Mouse (Mus musculus): Measurements from ENCODE around the gene Unc119.

Gene Unc119

DNA sequence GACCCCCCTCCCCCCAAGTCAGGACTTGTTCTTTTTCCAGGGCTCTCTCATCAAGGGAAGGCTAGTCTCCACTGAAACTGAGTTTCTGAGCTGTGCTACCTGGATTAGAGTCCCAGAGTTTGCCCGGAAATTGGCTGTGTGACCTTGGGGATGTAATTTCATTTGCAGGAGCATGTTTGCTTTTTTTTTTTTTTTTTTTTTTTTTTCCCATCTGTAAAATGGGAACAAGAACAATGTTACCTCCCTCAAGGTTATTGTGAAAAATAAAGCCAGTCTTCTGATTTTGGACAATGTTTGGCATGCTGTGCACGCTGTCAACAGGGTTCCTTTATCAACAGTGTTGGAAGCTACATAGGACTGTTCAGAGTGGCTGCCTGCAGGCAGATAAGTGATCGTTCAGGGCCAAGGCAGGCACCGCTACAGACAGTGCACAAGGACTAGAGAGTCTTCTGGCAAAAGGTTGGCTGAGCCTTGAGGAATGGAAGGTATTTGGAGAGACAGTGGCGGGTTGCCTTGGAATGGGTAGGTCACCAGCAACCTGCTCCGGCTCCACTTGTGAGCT, 1.1 kb downstream of the Unc119 start:
- DNase-seq (ENCODE audit: low read depth in 2 of 2, low spot score in 2 of 2) = no peak

DNA sequence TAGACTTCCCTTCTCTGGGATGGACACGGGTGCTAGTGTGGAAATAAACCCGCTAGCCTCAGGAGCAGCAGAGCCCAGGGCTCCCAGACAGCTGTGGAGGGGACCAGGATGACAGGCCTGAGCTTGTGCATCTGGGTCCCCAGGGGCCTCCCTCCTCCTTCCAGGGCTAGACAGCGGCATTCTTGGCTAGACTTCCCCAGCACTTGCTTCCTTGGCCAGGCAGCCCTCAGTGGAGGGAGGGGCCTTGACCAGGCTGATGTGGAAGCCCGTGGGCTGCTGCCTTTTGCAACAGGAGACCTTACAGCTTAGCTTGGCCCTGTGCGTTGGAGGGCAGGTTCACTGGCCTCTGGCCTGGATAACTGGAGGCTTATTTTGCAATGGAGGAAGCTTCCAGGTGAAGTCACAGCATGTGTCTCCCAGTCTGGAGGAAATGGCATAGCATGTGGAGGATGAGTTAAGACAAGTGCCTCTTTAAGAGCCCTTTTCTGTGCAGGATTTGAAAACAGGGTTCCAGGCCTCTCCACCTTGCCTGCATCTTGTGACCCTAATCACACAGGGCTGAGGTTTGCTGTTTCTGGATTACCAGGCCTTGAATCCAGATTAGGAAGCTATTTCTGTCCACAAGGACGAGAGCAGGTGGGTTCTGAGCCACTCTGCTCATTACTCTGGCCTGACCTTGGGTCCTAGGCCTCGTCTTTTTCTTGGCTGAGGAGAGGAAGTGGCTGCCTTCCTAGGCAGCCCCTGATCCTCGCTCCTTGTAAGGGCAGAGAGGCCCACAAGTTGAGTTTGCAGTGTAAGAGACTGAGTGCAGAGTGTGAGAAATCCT, 1.8 kb downstream of the Unc119 start:
- no peak for DNase-seq (ENCODE audit: low read depth in 2 of 2, low spot score in 2 of 2)

DNA sequence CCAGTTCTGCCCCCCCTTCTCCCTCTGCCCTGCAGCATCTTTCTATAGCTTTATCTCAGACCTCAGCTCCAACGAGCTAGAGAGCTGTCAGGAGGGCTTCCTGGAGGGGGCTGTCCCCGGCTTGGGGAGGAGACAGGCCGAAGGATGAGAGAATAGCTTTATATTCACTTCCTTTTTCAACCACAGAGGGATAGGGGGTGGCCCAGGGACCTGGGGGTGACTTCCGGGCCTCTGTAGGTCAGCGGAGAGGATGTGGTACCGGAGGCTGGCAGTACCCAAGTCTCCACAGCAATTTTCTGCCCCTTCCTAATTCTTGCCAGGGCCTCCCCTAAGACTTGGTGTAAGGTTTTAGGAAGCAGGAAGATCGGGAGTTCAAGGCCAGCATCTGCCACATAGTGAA, 2.5 kb downstream of the Unc119 start:
- DNase-seq (ENCODE audit: low read depth in 2 of 2, low spot score in 2 of 2) = peak in 1 of 2 experiments; percentile 27

DNA sequence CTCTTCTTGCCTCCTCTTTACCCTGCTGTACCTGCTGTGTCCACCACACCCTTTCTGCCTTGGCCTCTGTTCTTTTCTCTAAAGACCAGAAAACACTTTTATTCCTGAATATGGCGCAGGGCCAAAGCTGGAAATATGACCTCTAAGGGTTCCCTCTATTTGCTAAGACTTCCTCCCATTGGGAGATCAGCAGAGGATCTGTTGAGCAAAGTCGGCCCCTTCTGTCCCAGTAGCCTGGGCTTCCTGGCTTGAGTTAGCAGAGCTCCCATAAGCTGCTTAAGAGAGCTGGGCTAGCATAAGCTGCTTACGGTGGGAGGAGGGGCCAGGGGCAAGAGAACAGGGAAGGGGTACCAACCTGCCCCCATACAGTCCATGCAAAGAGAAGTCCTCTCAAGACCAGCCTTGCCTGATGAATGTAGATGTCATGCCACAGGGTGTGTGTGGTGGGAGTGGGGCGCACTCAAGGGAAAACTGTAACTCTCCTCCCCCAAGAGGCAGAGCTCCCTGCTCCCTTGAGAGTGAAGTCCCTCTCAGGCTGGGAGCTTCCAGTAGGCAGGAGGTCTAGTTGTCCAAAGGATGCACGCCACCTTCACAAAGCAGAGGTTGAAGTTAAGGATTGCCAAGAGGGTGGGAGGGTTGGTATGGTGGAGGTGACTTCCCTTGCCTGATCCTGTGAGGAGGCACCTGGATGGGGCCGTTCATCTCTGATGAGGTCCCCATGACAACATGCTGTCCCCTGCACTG, 3.2 kb downstream of the Unc119 start:
- no peak for DNase-seq (ENCODE audit: low read depth in 2 of 2, low spot score in 2 of 2)

DNA sequence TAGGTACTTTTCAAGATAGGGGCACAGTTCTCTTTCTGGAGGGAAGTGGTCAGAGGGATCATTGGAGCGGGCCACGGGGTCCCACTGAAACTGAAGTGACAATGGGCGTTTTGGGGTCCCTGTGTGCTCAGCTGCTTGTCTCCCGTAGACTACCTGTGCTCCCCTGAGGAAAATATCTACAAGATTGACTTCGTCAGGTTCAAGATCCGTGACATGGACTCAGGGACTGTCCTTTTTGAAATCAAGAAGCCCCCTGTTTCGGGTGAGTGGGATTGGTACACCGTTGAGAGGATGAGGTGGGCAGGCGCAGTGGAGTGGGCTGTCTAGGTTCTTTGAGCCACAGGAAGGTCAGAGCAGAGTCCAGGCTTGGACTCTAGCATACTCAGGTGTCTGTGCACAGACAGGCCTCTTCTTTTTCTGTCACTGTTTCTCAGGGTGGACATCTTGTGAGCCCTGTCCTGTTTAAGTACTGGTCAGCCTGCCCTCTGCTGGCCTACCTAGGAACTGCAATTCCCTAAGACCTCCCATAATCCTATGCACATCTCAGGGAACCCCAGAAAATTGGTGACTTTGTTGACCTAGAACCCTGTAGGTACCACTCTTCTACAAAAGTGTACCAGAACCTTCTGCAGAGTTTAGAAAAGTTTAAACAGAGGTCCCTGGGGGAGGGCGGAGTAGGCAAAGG, 3.9 kb downstream of the Unc119 start:
- peak; percentile 54 for DNase-seq (ENCODE audit: low read depth in 2 of 2, low spot score in 2 of 2)

DNA sequence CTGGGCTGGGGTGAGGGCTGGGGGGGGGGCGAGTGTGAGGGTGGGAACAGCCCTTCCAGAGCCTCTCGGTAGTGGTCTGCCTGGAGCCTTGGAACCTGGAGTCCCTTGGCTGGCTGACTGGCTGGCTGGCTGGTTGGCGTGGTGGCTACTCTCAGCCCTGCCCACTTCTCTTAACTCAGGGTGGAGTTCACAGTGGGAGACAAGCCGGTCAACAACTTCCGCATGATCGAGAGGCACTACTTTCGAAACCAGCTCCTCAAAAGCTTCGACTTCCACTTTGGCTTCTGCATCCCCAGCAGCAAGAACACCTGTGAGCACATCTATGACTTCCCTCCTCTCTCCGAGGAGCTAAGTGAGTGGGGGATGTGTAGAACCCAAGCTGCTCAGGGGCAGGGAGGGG, 4.6 kb downstream of the Unc119 start:
- DNase-seq (ENCODE audit: low read depth in 2 of 2, low spot score in 2 of 2) = no peak

DNA sequence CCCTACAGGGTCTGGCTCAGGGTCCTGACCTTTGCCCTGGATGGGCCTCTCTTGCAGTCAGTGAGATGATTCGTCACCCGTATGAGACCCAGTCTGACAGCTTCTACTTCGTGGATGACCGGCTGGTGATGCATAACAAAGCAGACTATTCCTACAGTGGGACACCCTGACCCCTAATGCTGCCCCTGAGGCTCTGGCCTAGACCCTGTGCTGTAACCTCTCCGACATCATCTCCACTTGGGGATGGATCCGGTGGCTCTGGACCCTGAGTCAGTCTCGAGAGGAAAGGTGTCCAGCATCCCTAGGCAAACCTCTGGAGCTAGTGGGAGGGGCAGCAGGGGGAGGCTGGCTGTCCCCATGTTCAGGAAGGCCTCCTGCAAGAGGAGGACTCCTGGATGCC, 5.2 kb downstream of the Unc119 start:
- no peak for DNase-seq (ENCODE audit: low read depth in 2 of 2, low spot score in 2 of 2)

DNA sequence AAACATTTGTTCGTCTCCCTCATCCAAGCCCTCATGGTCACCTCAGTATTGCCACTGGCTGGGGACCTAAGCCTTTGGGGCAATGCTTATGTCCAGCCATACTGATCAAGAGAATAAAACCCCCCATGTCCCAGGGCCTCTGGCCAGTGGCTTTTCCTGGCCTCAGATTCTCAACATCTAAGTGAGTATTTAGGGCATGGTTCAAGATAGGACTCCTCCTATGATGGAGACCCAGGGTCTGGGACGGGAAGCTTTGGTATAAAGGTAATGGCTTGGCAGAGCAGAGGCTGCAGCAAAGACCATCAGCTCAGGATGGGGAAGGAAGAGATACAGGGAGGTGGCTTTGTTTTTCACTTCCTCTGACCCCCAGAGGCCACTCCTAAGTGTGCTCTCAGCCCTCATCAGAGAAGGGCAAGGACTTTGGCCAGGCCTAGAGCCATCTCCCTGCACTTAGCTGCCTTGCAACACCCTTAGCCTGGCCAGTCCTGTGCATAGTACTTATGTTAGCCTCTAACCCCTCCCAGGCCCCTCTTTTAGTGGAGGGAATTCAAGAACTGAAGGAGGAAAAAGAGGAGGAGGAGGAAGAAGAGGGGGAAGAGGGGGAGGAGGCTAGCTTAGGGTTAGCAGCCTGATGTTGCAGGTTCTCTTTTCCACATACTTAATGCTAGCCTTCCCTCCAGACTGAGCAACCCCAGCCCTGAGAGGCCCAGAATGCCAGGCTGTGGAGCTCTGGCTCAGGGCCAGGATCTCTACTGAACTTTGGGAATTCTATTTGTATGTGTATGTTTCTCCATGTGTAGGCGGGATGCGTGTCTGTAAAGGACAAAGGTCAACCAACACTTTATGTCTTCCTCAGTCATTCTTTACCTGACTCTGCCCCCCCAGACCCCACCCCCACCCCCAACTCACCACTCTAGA, 6.4 kb downstream of the Unc119 start:
- no peak for DNase-seq (ENCODE audit: low read depth in 2 of 2, low spot score in 2 of 2)

DNA sequence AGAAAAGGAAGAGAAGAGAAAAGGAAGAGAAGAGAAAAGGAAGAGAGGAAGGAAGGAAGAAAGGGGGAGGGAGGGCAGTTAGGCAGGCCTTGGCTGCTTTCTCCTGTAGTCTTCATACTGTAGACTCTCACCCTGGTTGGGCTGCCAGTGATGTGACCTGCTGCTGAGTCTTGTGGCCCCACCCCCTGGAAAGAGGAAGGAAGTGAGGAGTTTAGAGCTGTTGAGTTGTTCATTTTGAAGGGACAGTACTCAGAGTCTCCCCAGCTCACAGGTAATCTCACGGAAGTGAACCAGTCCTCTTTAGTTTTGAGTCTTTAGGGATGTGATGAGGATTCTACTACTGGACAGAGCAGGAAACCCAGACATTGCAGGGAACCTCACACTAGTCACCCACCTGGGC, 9.8 kb downstream of the Unc119 start:
- no peak for DNase-seq (ENCODE audit: low read depth in 2 of 2, low spot score in 2 of 2)

DNA sequence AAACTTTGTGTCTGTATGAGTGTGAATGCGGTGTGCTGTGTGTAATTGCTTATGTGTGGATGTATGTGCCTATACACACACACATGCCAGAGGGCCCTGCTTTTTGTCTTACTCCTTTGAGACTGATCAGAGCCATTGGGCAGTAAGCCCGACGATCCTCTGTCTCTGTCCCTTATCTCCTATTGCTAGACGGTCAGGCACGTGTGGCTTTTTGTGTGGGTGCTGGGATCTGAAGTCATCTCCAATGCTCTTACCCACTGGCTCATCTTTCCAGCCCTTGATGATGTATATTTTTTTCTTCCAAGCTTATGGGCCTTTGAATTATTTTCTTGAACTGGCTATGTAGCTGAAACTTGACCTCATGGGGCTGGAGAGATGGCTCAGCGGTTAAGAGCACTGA, 11.6 kb downstream of the Unc119 start:
- DNase-seq (ENCODE audit: low read depth in 2 of 2, low spot score in 2 of 2) = no peak

DNA sequence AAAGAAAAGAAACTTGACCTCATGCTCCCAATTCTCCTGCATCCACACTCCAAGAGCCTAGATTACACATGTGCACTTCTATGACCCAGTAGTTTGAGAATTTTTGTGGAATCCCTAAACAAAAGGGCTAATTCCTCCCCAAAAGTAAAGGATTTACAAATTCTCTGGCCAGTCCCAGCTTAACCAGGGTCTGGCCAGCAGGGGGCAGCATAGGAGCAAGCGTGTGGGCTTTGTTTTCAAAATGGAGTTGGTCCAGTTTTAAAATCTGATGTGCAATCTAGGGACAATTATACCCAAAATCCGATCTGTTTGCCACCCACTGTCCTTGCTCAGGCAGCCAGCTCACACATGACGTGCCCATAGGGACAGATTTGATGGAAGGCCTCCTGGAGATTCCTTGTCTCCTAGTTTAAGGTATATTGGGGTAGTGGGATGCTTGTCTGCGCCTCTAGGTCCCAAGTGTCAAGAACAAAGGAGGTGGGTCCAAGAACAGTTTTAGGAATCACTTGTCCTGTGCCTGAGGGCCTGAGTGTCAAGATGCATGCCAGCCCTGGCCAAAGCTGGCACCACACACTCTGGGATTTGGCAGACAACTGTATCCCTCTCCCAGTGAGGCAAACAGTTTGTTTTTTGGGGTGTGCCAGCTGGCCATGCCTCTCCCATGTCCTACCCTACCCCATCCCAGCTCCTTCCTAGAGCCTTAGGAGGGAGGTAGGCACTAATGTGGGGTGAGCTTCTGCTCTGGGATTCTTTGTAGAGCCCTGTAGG, 12.4 kb downstream of the Unc119 start:
- peak; percentile 45 to 64 for DNase-seq (ENCODE audit: low read depth in 2 of 2, low spot score in 2 of 2)

DNA sequence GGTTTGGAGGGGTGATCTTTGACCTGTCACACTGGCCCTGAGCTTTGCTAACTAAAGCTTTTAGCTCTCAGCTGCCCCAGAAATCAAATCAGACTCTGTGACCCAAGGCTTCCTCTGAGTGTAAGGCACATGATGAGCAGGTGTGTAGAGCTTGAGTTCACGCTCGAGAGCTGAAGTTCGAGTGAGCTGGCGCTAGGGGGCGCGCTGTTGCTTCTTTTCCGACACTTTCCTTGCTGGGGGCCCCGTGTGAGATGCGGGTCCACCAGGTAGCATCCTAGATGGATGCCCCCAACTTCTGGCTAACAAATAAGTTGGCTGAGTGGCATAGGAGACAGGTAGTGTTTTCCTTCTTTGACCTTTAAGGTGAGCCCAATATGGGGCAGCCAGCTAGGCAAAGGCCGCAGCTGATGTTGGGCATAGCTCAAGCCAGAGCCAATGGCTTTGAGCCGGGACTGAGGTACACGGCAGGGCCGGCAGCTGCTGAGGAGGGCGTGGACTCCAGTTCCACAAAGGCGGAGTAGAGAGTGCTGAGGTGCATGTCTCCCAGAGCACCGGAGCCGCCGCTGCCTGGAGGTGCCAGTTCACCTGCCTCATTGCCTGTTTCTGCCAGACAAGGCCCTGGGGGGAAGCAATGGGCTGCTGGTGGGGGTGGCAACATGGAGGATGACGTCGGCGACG, 15.2 kb downstream of the Unc119 start:
- DNase-seq (ENCODE audit: low read depth in 2 of 2, low spot score in 2 of 2) = peak; percentile 21 to 38

DNA sequence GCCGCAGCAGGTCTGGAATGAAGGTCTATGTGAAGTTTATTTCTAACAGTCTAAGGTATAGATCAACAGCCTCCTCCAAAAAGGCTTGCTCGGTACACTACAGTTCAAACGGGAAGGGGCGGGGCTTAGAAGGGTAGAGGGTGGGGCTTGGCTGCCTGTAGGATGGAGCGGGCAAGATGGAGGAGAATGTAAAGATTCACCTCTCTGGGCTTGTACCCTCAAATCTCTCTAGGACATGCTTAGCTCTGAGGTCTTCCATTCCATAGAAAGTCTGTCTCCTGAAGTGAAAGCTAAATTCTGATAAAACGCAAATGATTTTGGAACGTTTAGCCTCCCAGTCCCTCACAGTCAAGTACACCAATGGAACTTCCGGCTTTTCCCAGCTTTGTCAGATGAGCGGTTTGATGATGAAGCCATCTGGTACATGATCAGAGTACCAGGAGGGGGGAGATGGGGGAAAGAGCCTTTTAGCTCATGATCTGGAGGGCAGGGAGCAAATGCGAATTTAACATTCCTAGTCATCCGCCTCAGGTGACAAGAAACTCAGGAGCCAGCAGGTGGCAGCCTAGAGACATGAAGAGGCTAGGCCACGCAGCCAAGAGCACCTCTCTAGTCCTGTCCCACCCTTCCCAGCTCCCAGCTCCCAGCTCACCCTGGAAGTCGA, 17.0 kb downstream of the Unc119 start:
- peak; percentile 50 to 72 for DNase-seq (ENCODE audit: low read depth in 2 of 2, low spot score in 2 of 2)

DNA sequence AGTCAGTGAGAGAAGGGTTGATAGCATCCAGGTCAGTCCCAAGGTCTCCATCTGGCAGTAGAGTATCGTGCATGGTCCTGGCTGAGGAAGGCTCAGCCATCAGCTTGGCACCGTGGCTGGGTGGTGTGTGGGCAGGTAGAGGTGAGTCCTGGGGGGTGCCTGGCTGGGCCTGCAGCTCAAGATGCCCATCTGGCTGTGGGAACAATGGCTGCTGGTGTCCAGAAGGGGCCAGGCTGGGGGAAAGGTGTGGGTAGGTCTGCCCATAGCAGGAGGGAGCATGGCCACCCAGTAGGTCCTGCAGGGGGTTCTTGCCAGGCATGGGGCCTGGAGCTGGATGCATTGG, 17.5 kb downstream of the Unc119 start:
- DNase-seq (ENCODE audit: low read depth in 2 of 2, low spot score in 2 of 2) = no peak

DNA sequence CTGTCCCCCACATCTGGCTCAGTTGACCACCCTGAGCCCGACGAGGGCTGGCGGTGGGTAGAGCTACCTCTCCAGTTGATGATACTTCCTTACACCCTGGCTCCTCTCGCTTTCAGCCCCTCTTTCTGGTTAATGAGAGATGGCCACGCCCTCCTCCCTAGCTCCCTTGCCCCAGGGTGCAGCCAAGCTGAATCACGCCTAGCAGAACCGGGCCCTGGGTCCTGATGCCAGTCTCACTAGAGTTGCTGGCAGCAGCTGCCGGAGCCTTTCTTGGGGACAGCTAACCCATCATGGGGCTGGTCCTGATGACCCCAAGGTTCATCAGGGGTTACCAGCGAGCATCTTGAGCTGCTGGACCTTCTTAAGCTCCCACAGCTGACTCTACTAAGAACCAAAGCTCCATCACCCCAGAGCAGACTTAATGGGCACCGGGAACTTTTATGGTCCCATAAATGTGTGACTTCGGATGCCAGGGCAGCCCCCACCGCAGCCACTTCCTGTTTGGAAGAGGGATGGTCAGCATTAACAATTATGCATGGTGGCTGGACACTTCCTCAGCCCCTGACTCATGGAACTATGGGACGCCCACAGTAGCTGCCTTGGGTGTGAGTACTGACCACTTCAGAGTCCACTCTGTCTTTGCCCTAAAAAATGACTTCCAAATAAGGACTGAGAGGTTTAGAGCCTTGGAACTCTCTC, 20.2 kb downstream of the Unc119 start:
- DNase-seq (ENCODE audit: low read depth in 2 of 2, low spot score in 2 of 2) = no peak

DNA sequence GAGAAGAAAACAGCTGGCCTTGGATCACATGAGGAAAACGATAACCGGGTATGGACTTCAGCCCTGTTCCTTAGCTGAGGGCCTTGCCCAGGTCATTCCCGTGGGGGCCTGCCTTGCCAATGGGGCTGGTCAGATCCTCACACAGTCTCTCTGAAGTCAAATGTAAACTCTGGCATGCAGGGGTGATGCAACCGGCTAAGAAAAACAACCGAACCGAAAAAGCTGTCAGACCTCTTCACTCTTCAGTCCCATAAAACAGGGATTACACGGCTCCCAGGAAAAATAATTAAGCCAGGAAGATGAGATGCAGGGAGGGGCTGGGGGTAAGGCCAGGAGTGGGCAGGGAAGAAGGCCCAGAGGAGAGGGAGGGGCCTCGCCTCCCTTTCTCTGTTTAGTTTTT, 20.8 kb downstream of the Unc119 start:
- no peak for DNase-seq (ENCODE audit: low read depth in 2 of 2, low spot score in 2 of 2)

DNA sequence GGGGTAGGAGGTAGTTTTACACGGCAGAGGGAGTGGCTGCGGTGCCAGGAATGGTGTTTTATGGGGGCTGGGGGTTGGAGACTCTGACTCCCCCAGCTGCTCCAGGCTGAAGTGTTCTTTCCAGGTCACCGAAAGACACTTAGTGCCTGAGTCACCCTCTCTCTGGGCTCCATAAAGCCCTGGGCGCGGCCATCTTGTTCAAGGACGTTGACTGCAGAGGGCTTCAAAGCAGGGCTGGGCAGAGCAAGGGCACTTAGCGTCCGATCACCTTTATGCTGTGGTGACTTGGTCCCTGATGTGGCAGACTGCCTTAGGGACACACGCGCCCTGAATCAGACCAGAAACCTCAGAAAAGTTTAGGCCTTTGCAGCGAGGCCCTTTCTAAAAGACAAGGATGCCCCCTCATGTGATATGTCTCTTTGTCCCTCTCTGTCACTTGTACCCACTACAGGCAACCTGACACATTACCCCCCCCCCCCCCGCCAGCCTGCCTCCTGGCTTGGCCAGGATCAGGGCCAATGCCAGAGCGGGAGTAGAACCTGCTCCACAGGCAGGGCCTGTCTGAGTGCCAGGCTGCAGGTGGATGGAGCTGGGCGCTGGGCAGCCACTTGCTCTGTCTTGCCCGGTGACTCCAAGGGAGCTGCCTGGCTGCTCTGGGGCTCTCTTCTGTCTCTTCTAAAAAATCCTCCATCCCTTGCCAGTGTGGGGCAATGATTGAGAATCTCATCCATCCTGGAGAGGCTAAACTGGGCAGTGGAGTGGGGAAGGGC, 24.4 kb downstream of the Unc119 start:
- DNase-seq (ENCODE audit: low read depth in 2 of 2, low spot score in 2 of 2) = no peak

DNA sequence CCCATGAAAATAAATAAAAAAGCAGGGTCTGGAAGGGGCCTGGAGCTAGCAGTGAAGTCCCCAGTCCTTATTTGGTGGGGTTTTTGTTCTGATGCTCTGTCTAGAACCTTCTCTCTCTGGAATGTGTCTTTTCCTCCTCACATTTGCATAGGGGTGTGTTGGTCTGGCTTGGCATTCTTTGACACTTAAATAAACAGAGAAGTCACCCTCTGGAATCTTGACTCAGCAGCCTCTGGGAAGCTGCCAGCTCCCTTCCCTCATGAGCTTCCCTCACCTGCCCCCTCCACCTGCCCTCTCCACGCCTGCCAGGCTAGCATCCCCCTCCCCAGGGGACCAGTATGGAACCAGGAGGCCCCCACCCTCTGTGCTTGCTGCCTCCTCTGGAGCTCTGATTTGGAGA, 27.1 kb downstream of the Unc119 start:
- DNase-seq (ENCODE audit: low read depth in 2 of 2, low spot score in 2 of 2) = no peak
